Mouse (Mus musculus): ENCODE data around the gene Kif17. TPM values are rescaled to one million over a fixed set of nuclear protein-coding genes. Genes with fewer than 3 reads are reported as not detected.

The Kif17 gene
- polyA plus RNA-seq, 1 experiment from 2014 or later = 0.37 TPM

DNA sequence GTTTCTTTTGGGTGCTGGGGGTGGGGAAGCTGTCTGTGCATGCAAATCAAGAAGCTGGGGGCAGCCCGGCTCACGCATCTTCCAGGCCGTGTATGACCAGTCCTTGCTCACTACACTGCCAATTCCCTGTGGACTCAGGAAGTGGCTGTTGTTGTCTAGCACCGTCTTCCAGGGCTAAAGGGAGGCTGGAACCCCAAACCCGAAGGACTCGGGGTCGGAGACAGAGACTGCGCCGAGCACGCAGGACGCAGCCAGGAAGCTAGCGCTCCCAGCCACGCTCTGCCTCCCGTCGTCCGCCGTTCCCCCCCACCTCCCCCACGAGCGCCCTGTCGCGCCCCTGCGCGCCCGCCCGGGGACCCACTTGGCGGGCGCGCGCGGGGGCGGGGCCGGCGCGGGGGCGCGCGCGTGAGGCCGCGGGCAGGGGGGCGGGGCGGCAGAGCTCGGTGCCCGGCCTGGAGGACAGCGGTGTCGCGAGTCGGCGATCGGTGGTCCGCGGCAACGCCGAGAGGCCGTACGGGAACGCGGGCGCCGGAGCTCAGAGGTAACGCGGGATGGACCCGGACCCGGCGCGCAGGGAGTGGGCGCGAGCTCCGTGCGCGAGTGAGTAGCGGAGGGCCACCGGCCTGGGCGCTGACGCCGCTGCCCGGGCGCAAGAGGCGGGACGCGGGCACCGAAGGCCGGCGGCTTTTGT is 33.9 kb upstream of the Kif17 start, which contains the start of gene Hp1bp3:
Gene Hp1bp3, plus strand, starts transcription at position 97 of the 691 bp plus-strand sequence.
- H3K9me3 ChIP-seq (ENCODE audit: low read length) = no peaks in the 10 kb centered on the region
- TF ChIP-seq CTCF (IDR thresholded peaks at IDR 0.05) (no peak), EP300 (IDR thresholded peaks at IDR 0.05) (no peak)
- peak within 1 kb of the TSS; percentile 81 for H3K4me2 ChIP-seq (replicated peaks; ENCODE audit: low read depth, low read length)
- under 1% methylated on average over 69 of the region's 84 CpGs for WGBS
- peak within 1 kb of the TSS; percentile 96 for H3K4me3 ChIP-seq (ENCODE audit: low read depth, low read length)
- peak; percentile 67 for ATAC-seq
- peak within 1 kb of the TSS; percentile 100 for H3K27ac ChIP-seq (ENCODE audit: low read length)
- peak; percentile 81 for DNase-seq (ENCODE audit: low spot score)
- peaks cover 12% of the 10 kb centered on the region; the same call in 1 of the 2 replicates for H3K4me1 ChIP-seq (ENCODE audit: insufficient read depth, low read depth, low read length)
- H3K9ac ChIP-seq (replicated peaks; ENCODE audit: low read depth) = peak within 1 kb of the TSS; percentile 94
- H3K36me3 ChIP-seq (ENCODE audit: insufficient read depth, low read length) = no peaks in the 10 kb centered on the region
- H3K27me3 ChIP-seq (replicated peaks; ENCODE audit: insufficient read depth, low read length) = no peaks in the 10 kb centered on the region

DNA sequence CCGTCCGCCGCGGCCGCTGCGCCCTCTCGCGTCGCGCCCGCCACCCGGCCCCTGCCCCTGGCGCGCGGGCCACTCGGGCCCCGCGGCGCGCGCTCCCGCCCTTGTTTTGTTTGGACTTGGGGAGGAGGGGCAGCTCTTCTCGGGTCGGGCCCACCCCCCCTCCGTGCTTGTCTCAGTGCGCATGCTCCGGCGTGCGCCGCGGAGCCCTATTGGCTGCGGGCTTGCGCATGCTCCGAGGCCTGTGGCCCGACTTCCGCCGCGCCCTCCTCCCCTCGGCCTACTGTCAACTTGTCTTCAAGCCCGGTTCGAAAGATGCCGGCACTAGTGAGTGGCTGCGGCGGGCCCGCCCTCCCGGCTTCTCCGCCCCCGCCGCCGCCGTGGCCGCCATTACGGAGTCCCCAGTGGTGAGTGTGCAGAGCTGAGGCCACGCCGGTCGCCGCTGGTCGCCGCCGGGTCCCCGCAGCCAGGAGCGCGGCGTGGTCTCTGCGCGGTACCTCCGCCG is 33.3 kb upstream of the Kif17 start:
- peak overlapping the region; percentile 81 for H3K4me2 ChIP-seq (replicated peaks; ENCODE audit: low read depth, low read length)
- no peaks in the 10 kb centered on the region for H3K27me3 ChIP-seq (replicated peaks; ENCODE audit: insufficient read depth, low read length)
- DNase-seq (ENCODE audit: low spot score) (peak; percentile 99), ATAC-seq (peak; percentile 94)
- H3K9ac ChIP-seq (replicated peaks; ENCODE audit: low read depth) = peak overlapping the region; percentile 94
- under 1% methylated on average over 51 of the region's 68 CpGs for WGBS
- TF ChIP-seq CTCF (IDR thresholded peaks at IDR 0.05) (no peak), EP300 (IDR thresholded peaks at IDR 0.05) (no peak)
- H3K27ac ChIP-seq (ENCODE audit: low read length) = peak overlapping the region; percentile 100
- peak overlapping the region; percentile 96 for H3K4me3 ChIP-seq (ENCODE audit: low read depth, low read length)
- H3K4me1 ChIP-seq (ENCODE audit: insufficient read depth, low read depth, low read length) = peaks cover 12% of the 10 kb centered on the region; the same call in 1 of the 2 replicates
- H3K36me3 ChIP-seq (ENCODE audit: insufficient read depth, low read length) = 0 out of 2 replicates have a peak, but pooled peaks cover under 1% of the 10 kb centered on the region
- H3K9me3 ChIP-seq (ENCODE audit: low read length) = no peaks in the 10 kb centered on the region

DNA sequence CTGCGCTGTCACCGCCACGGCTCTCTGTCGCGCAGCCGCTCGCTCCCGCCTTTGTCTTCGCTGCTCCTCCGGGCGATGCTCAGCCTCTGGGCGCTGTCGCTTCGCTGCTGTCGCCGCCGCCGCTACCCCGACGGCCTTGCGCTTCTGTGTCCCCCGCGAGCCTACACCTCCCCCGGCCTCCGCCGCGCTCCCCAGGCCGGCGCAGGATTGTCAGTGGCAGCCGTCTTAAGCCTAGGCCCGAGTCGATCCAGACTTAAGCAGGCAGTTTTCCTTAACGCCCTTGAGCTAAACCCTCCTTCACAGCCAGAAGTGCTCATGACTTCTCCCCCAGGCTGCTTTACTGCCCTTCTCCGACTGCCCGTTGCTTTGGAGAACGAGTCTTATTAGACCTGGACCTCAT is 32.8 kb upstream of the Kif17 start:
- TF ChIP-seq CTCF (IDR thresholded peaks at IDR 0.05) (no peak), EP300 (IDR thresholded peaks at IDR 0.05) (no peak)
- peak; percentile 7 for ATAC-seq
- no peak for DNase-seq (ENCODE audit: low spot score)
- Histone ChIP-seq H3K27me3 (replicated peaks; ENCODE audit: insufficient read depth, low read length) (no peaks in the 10 kb centered on the region), H3K4me1 (ENCODE audit: insufficient read depth, low read depth, low read length) (peaks cover 12% of the 10 kb centered on the region; the same call in 1 of the 2 replicates), H3K4me2 (replicated peaks; ENCODE audit: low read depth, low read length) (peak overlapping the region; percentile 81), H3K36me3 (ENCODE audit: insufficient read depth, low read length) (peaks cover 4% of the 10 kb centered on the region; the same call in 1 of the 2 replicates), H3K9me3 (ENCODE audit: low read length) (no peaks in the 10 kb centered on the region), H3K4me3 (ENCODE audit: low read depth, low read length) (peak overlapping the region; percentile 96), H3K27ac (ENCODE audit: low read length) (peak overlapping the region; percentile 100), H3K9ac (replicated peaks; ENCODE audit: low read depth) (peak overlapping the region; percentile 85)
- under 1% methylated on average over 29 of the region's 36 CpGs for WGBS

DNA sequence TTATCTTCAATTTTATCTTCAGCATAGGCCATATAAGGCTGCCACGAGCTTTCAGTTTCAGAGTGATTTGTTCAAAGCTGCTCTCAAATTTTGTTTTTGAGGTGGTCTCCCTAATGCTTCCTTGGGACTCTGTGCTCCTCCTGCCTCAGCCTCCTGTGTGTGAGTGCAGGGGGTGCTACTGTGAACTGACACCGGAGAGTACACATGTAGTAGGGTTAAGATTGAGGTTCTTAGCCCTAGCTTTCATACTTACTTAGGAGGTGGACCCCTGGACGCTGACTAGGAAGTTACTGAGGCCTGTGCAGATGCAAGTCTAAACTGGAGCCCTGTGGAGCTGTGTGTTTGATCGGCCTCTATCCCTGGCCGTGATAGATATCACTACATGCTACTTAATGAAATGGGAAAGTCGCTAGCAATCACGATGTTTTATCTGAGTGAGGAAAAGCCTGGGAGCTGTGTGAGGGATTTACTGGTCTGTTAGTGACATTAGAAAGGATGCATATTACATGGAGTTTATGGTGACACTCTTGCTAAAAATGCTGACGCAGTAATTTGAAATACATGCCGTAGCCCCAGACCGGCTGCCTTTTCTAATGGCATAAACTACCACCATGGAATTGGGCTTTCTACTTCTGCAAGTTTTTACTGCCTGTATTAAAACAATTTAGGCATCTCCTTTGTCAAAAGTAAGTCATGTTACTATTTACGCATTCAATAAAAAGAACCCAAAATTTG is 32.1 kb upstream of the Kif17 start:
- 64% methylated on average over 11 of the region's 11 CpGs for WGBS
- peak overlapping the region; percentile 96 for H3K4me3 ChIP-seq (ENCODE audit: low read depth, low read length)
- peak overlapping the region; percentile 85 for H3K9ac ChIP-seq (replicated peaks; ENCODE audit: low read depth)
- H3K4me1 ChIP-seq (ENCODE audit: insufficient read depth, low read depth, low read length) = peaks cover 12% of the 10 kb centered on the region; the same call in 1 of the 2 replicates
- peak overlapping the region; percentile 81 for H3K4me2 ChIP-seq (replicated peaks; ENCODE audit: low read depth, low read length)
- no peak for DNase-seq (ENCODE audit: low spot score)
- ATAC-seq = no peak
- peak overlapping the region; percentile 100; the same call in 1 of the 2 replicates for H3K27ac ChIP-seq (ENCODE audit: low read length)
- H3K9me3 ChIP-seq (ENCODE audit: low read length) = no peaks in the 10 kb centered on the region
- TF ChIP-seq CTCF (IDR thresholded peaks at IDR 0.05) = no peak
- no peak for TF ChIP-seq EP300 (IDR thresholded peaks at IDR 0.05)
- H3K27me3 ChIP-seq (replicated peaks; ENCODE audit: insufficient read depth, low read length) = no peaks in the 10 kb centered on the region
- peaks cover 6% of the 10 kb centered on the region; the same call in 1 of the 2 replicates for H3K36me3 ChIP-seq (ENCODE audit: insufficient read depth, low read length)

DNA sequence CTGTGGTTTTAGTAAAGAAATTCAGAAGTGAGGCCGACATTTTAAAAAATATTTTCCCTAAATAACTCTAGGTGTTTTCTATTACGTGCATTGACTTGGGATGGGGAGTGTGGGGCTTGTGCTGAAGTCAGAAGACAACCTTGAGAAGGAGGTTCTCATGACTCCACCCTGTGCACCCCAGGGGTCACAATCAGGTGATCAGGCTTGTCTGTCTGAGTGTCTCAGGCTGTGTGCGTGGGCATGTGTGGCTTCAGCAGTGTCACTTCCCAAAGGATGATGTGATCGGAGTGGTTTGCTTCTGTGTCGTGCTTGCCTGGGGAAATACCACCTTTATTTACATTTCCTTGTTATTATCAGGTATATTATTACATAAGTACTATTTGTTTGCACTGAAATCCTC is 30.9 kb upstream of the Kif17 start:
- ATAC-seq (no peak), DNase-seq (ENCODE audit: low spot score) (no peak)
- Histone ChIP-seq H3K9ac (replicated peaks; ENCODE audit: low read depth) (no peak overlapping the region), H3K36me3 (ENCODE audit: insufficient read depth, low read length) (peaks cover 17% of the 10 kb centered on the region; the same call in 1 of the 2 replicates), H3K27me3 (replicated peaks; ENCODE audit: insufficient read depth, low read length) (no peaks in the 10 kb centered on the region), H3K4me2 (replicated peaks; ENCODE audit: low read depth, low read length) (no peak overlapping the region), H3K9me3 (ENCODE audit: low read length) (no peaks in the 10 kb centered on the region), H3K4me3 (ENCODE audit: low read depth, low read length) (no peak overlapping the region), H3K4me1 (ENCODE audit: insufficient read depth, low read depth, low read length) (peaks cover 12% of the 10 kb centered on the region; the same call in 1 of the 2 replicates), H3K27ac (ENCODE audit: low read length) (no peak overlapping the region)
- WGBS = 78% methylated on average over 5 of the region's 5 CpGs
- TF ChIP-seq CTCF (IDR thresholded peaks at IDR 0.05) = no peak
- TF ChIP-seq EP300 (IDR thresholded peaks at IDR 0.05) = no peak

DNA sequence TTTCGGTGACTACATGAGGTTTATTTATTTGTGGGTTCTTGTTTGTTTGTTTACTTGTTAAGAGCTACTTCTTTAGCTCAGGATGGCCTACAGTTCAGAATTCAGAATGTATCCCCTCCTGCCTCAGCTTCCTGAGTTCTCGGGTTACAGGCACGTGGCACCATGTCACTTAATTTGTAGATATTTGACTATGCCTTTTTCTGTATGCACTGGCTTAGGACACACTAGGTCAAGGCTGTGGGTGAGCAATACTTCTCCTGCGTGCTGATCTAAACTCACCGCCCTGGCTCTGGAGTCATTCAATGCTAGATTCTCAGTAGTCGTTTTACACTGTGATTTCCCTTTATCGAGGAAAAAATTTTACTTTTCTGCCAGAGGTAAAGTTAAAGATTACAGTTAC is 29.5 kb upstream of the Kif17 start:
- WGBS = 64% methylated on average over 7 of the region's 7 CpGs
- no peaks in the 10 kb centered on the region for H3K9me3 ChIP-seq (ENCODE audit: low read length)
- H3K27ac ChIP-seq (ENCODE audit: low read length) = no peak overlapping the region
- peaks cover 12% of the 10 kb centered on the region; the same call in 1 of the 2 replicates for H3K4me1 ChIP-seq (ENCODE audit: insufficient read depth, low read depth, low read length)
- peaks cover 26% of the 10 kb centered on the region; the same call in 1 of the 2 replicates for H3K36me3 ChIP-seq (ENCODE audit: insufficient read depth, low read length)
- H3K27me3 ChIP-seq (replicated peaks; ENCODE audit: insufficient read depth, low read length) = no peaks in the 10 kb centered on the region
- ATAC-seq (no peak), DNase-seq (ENCODE audit: low spot score) (no peak)
- H3K4me2 ChIP-seq (replicated peaks; ENCODE audit: low read depth, low read length) = no peak overlapping the region
- H3K4me3 ChIP-seq (ENCODE audit: low read depth, low read length) = no peak overlapping the region
- TF ChIP-seq EP300 (IDR thresholded peaks at IDR 0.05) = no peak
- no peak for TF ChIP-seq CTCF (IDR thresholded peaks at IDR 0.05)
- H3K9ac ChIP-seq (replicated peaks; ENCODE audit: low read depth) = no peak overlapping the region

All from lung, postnatal 0 days (tissue).